Mouse (Mus musculus) brain, embryonic 14.5 days (tissue): ENCODE measurements around the gene Sept5.

ENCODE experiments used
- CTCF ChIP-seq: fragments of 200-500 bp; IDR thresholded peaks from 2 replicates; pipeline ENCODE4 v1.5.1; 2012; ENCODE audit warnings: inconsistent platforms, mild to moderate bottlenecking, moderate library complexity, borderline replicate concordance; ENCODE audit not compliant: insufficient read depth, insufficient read length; ENCODE audit errors: extremely low read depth
- POLR2A ChIP-seq: fragments of 200-500 bp; IDR thresholded peaks from 2 replicates; pipeline ENCODE4 v1.6.1; 2012; ENCODE audit warnings: mild to moderate bottlenecking, inconsistent platforms, borderline replicate concordance; ENCODE audit not compliant: poor library complexity, insufficient read depth, insufficient read length, severe bottlenecking; ENCODE audit errors: extremely low read depth

- TF ChIP-seq POLR2A (no peak), CTCF (no peak)
Observed at GRCm38 (mm10) chr16:18588738-18589055, 41.1 kb downstream of the Sept5 start.
